Mouse (Mus musculus): ENCODE data around the gene Smarcd3. TPM values are rescaled to one million over a fixed set of nuclear protein-coding genes. Genes with fewer than 3 reads are reported as not detected.
A peak's percentile ranks its signal among the peaks of the same experiment; 100 is the strongest.

Smarcd3 gene
- polyA plus RNA-seq, 1 experiment from 2014 or later = 35.6 TPM

GRCm38 (mm10) chr5:24591796-24592470 lies 32.3 kb downstream of the Smarcd3 start:
- Histone ChIP-seq H3K27ac (ENCODE audit: low read length) (no peak overlapping the region), H3K4me1 (ENCODE audit: control insufficient read depth, insufficient read depth, low read length) (peaks cover 15% of the 10 kb centered on the region; the same call in 1 of the 2 replicates), H3K27me3 (ENCODE audit: control insufficient read depth, insufficient read depth, low read length) (no peaks in the 10 kb centered on the region), H3K36me3 (ENCODE audit: control insufficient read depth, insufficient read depth, low read length) (peaks cover 63% of the 10 kb centered on the region), H3K9me3 (ENCODE audit: control insufficient read depth, low read depth, low read length) (no peaks in the 10 kb centered on the region), H3K9ac (replicated peaks; ENCODE audit: low read depth, low read length) (no peak overlapping the region), H3K4me2 (replicated peaks; ENCODE audit: low read depth, low read length) (0 out of 2 replicates have a peak overlapping the region, but pooled peaks have one; percentile 10), H3K4me3 (ENCODE audit: low read depth, low read length) (no peak overlapping the region)
- no peak for ATAC-seq (ENCODE audit: insufficient number of reproducible peaks, insufficient read depth, low FRiP score, low read depth)
- 49% methylated on average over 24 of the region's 24 CpGs for WGBS

- Histone ChIP-seq H3K4me3 (ENCODE audit: low read depth, low read length) (no peak overlapping the region), H3K4me2 (replicated peaks; ENCODE audit: low read depth, low read length) (0 out of 2 replicates have a peak overlapping the region, but pooled peaks have one; percentile 10), H3K4me1 (ENCODE audit: control insufficient read depth, insufficient read depth, low read length) (peaks cover 10% of the 10 kb centered on the region; the same call in 1 of the 2 replicates), H3K9me3 (ENCODE audit: control insufficient read depth, low read depth, low read length) (no peaks in the 10 kb centered on the region), H3K27me3 (ENCODE audit: control insufficient read depth, insufficient read depth, low read length) (no peaks in the 10 kb centered on the region), H3K9ac (replicated peaks; ENCODE audit: low read depth, low read length) (no peak overlapping the region; the same call in 1 of the 2 replicates), H3K27ac (ENCODE audit: low read length) (no peak overlapping the region), H3K36me3 (ENCODE audit: control insufficient read depth, insufficient read depth, low read length) (peaks cover 63% of the 10 kb centered on the region)
- WGBS = 34% methylated on average over 23 of the region's 23 CpGs
- no peak for ATAC-seq (ENCODE audit: insufficient number of reproducible peaks, insufficient read depth, low FRiP score, low read depth)
Measured at GRCm38 (mm10) chr5:24591268-24591721, 32.9 kb downstream of the Smarcd3 start.

DNA sequence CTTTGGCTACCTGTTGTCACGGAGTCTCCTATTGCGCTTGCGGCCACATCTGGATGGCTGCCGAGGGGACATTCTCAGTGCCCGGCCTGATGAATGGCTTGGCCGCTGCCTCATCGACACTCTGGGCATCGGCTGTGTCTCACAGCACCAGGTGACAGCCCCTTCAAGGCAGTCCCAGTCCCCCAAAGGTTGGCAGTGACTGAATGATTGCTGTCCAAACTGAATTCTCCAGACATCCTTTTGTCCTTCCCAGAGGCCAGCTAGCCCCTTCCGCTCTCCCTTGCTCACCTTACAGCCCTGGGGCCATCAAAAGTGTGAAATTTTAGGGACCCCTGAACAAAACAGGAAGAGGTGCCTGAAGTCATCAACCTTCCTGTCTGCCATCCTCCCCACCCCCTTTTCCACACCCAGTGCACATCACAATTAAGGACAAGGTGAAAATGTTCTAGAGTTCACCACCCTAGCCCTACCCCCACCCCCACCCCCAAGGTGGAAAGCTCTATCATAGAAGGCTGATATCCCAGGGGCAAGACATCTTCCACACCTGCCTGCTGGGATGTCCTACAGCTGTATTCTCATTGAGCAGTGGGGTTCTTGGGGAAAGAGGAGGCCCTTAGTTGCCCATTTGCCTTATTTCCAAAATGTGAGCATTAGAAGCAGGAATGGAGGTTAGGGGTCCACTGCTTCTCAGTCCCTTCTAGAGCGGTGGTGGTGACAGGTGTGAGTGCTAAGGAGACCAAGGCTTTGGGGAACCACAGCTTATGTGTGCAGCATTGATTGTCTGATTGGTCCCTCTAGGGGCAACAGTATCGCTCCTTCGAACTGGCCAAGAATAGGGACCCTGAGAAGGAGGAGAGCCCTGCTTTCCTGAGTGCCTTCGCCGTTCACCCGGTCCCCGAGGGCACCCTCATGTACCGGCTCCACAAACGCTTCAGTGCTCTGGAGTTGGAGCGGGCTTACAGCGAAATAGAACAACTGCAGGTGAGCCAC lies 34.4 kb downstream of the Smarcd3 start:
- whole genome bisulfite sequencing = 92% methylated on average over 20 of the region's 20 CpGs
- H3K4me1 ChIP-seq (ENCODE audit: control insufficient read depth, insufficient read depth, low read length) = peaks cover 10% of the 10 kb centered on the region; the same call in 1 of the 2 replicates
- ATAC-seq (ENCODE audit: insufficient number of reproducible peaks, insufficient read depth, low FRiP score, low read depth) = no peak
- H3K4me2 ChIP-seq (replicated peaks; ENCODE audit: low read depth, low read length) = no peak overlapping the region
- no peak overlapping the region for H3K4me3 ChIP-seq (ENCODE audit: low read depth, low read length)
- H3K27ac ChIP-seq (ENCODE audit: low read length) = no peak overlapping the region
- no peaks in the 10 kb centered on the region for H3K9me3 ChIP-seq (ENCODE audit: control insufficient read depth, low read depth, low read length)
- H3K27me3 ChIP-seq (ENCODE audit: control insufficient read depth, insufficient read depth, low read length) = no peaks in the 10 kb centered on the region
- H3K36me3 ChIP-seq (ENCODE audit: control insufficient read depth, insufficient read depth, low read length) = peaks cover 52% of the 10 kb centered on the region
- H3K9ac ChIP-seq (replicated peaks; ENCODE audit: low read depth, low read length) = no peak overlapping the region

GRCm38 (mm10) chr5:24587200-24587577 lies 37.0 kb downstream of the Smarcd3 start:
- no peak for ATAC-seq (ENCODE audit: insufficient number of reproducible peaks, insufficient read depth, low FRiP score, low read depth)
- Histone ChIP-seq H3K27ac (ENCODE audit: low read length) (0 out of 2 replicates have a peak overlapping the region, but pooled peaks have one; percentile 4), H3K27me3 (ENCODE audit: control insufficient read depth, insufficient read depth, low read length) (no peaks in the 10 kb centered on the region), H3K9ac (replicated peaks; ENCODE audit: low read depth, low read length) (peak overlapping the region; percentile 55), H3K4me2 (replicated peaks; ENCODE audit: low read depth, low read length) (peak overlapping the region; percentile 62), H3K36me3 (ENCODE audit: control insufficient read depth, insufficient read depth, low read length) (peaks cover 27% of the 10 kb centered on the region), H3K4me3 (ENCODE audit: low read depth, low read length) (peak overlapping the region; percentile 72), H3K4me1 (ENCODE audit: control insufficient read depth, insufficient read depth, low read length) (peaks cover 10% of the 10 kb centered on the region; the same call in 1 of the 2 replicates), H3K9me3 (ENCODE audit: control insufficient read depth, low read depth, low read length) (no peaks in the 10 kb centered on the region)
- WGBS = 25% methylated on average over 4 of the region's 4 CpGs

DNA sequence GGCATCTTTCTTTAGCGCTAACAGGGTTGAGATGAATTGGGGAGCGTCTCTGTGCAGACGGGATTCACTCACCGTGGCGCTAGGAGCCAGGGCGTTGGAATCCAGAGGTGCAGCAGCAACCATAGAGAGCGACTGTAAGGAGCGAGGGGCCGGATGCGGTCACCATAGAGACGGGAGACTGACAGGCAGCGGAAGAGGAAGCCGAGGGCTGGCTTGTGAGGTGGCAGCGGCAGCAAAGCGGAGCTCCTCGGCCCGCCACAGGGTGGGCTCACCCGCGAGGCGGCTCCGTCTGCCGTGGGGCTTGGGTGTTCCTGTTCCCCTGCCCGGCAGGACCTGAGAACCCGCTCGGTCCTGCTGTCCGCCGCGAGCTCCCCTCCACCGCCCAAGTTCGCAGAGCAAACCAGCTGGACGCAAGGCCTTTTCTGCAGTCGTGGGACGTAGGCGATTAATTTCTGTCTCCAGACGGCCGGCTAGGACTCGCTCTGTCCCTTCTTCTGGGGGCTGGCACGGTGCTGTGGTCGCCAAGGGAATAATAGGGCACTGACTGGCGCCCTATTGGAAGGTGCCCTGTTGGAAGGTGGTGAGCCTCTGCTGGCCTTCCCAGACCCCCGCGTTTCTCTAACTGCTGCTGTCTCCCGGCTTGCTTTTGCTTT lies 37.5 kb downstream of the Smarcd3 start, which contains the start of gene Chpf2:
Chpf2 (plus strand) TSS at position 195 of the 653 bp plus-strand sequence.
- no peaks in the 10 kb centered on the region for H3K27me3 ChIP-seq (ENCODE audit: control insufficient read depth, insufficient read depth, low read length)
- whole genome bisulfite sequencing = under 1% methylated on average over 43 of the region's 43 CpGs
- no peaks in the 10 kb centered on the region for H3K9me3 ChIP-seq (ENCODE audit: control insufficient read depth, low read depth, low read length)
- ATAC-seq (ENCODE audit: insufficient number of reproducible peaks, insufficient read depth, low FRiP score, low read depth) = peak; percentile 89; the same call in 1 of the 2 replicates
- H3K9ac ChIP-seq (replicated peaks; ENCODE audit: low read depth, low read length) = peak within 1 kb of the TSS; percentile 55
- peaks cover 10% of the 10 kb centered on the region; the same call in 1 of the 2 replicates for H3K4me1 ChIP-seq (ENCODE audit: control insufficient read depth, insufficient read depth, low read length)
- peaks cover 22% of the 10 kb centered on the region for H3K36me3 ChIP-seq (ENCODE audit: control insufficient read depth, insufficient read depth, low read length)
- 0 out of 2 replicates have a peak within 1 kb of the TSS, but pooled peaks have one; percentile 4 for H3K27ac ChIP-seq (ENCODE audit: low read length)
- H3K4me3 ChIP-seq (ENCODE audit: low read depth, low read length) = peak within 1 kb of the TSS; percentile 72
- peak within 1 kb of the TSS; percentile 62 for H3K4me2 ChIP-seq (replicated peaks; ENCODE audit: low read depth, low read length)

- Histone ChIP-seq H3K4me2 (replicated peaks; ENCODE audit: low read depth, low read length) (peak overlapping the region; percentile 62), H3K27ac (ENCODE audit: low read length) (no peak overlapping the region), H3K9me3 (ENCODE audit: control insufficient read depth, low read depth, low read length) (no peaks in the 10 kb centered on the region), H3K36me3 (ENCODE audit: control insufficient read depth, insufficient read depth, low read length) (peaks cover 18% of the 10 kb centered on the region), H3K9ac (replicated peaks; ENCODE audit: low read depth, low read length) (peak overlapping the region; percentile 55; the same call in 1 of the 2 replicates), H3K4me1 (ENCODE audit: control insufficient read depth, insufficient read depth, low read length) (peaks cover 10% of the 10 kb centered on the region; the same call in 1 of the 2 replicates), H3K4me3 (ENCODE audit: low read depth, low read length) (peak overlapping the region; percentile 72), H3K27me3 (ENCODE audit: control insufficient read depth, insufficient read depth, low read length) (no peaks in the 10 kb centered on the region)
- peak; percentile 7; the same call in 1 of the 2 replicates for ATAC-seq (ENCODE audit: insufficient number of reproducible peaks, insufficient read depth, low FRiP score, low read depth)
- WGBS = 9% methylated on average over 8 of the region's 8 CpGs
Measured at GRCm38 (mm10) chr5:24586106-24586505, 38.1 kb downstream of the Smarcd3 start.

- WGBS = 65% methylated on average over 6 of the region's 6 CpGs
- Histone ChIP-seq H3K27ac (ENCODE audit: low read length) (peak overlapping the region; percentile 73; the same call in 1 of the 2 replicates), H3K9me3 (ENCODE audit: control insufficient read depth, low read depth, low read length) (no peaks in the 10 kb centered on the region), H3K9ac (replicated peaks; ENCODE audit: low read depth, low read length) (peak overlapping the region; percentile 41), H3K4me2 (replicated peaks; ENCODE audit: low read depth, low read length) (peak overlapping the region; percentile 54), H3K4me1 (ENCODE audit: control insufficient read depth, insufficient read depth, low read length) (peaks cover 12% of the 10 kb centered on the region; the same call in 1 of the 2 replicates), H3K4me3 (ENCODE audit: low read depth, low read length) (peak overlapping the region; percentile 37), H3K27me3 (ENCODE audit: control insufficient read depth, insufficient read depth, low read length) (no peaks in the 10 kb centered on the region), H3K36me3 (ENCODE audit: control insufficient read depth, insufficient read depth, low read length) (peaks cover 20% of the 10 kb centered on the region)
- ATAC-seq (ENCODE audit: insufficient number of reproducible peaks, insufficient read depth, low FRiP score, low read depth) = no peak
Measured at GRCm38 (mm10) chr5:24578109-24578963, 45.9 kb downstream of the Smarcd3 start.
